Mouse (Mus musculus): Measurements from ENCODE around the gene Usf3.

Gene Usf3

GRCm38 (mm10) chr16:44173966-44174530 is 1.0 kb downstream of the Usf3 start:
- in situ Hi-C loops (cut with MseI, MboI): no loop called here

DNA sequence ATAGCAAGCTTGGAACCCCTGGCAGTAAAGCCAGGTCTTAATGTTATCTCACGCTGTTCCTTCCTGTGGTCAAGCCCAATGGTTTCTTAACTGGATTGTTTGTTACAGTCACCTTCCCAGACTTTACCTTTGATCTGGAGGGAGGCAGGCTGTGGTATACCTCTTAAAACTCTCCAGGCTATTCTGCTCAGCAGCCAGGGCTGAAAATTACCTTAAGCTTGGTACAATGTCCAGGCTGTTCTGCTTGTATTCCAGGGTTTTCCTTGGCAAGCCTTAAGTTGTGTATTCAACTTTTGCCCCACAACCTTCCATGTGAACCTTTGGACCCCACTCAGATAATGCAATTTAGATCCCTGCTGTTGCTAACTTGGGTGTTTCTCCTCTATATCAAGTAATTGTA is 2.0 kb downstream of the Usf3 start:
- in situ Hi-C loops (cut with MseI, MboI): no loop called here

DNA sequence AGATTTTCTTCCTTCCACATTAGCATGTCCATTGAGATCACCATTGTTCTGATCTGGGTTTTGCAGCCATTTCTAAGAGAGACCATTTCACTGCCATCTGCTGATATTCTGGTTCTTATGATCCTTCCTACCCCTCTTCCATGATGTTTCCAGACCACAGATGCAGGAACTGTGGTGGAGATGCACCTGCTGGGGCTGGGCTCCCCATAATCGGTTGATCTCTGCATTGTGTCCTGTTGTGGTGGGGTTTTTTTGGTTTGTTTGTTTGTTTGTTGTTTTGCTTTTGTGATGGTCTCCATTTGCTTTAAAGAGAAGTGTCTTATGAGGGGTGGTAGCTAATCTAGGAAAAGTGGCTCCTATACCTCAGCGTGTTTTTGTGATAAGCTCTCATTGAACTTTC is 3.5 kb downstream of the Usf3 start:
- in situ Hi-C loops (cut with MseI, MboI): no loop called here

DNA sequence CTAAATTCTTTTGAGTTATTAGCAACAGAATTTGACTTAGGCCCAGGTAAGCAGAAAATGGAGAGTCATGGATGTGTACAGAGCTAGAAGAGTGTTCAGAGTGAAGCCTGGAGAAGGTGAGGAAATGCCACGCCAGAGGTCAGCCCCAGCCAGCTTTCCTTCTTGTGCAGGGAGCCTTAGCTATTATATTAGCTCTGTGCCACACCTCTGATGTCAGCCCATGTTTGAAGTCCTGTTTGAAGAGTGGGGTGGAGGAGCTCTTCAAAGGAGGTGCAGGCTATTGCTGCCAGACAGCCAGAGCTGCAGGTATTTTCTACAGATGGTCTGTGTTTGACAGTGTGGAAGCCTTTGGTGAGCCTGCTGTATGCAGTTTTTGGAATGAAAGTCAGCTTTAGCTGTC is 5.5 kb downstream of the Usf3 start:
- in situ Hi-C loops (cut with MseI, MboI): no loop called here

GRCm38 (mm10) chr16:44182597-44182996 is 9.6 kb downstream of the Usf3 start:
- in situ Hi-C loops (cut with MseI, MboI): no loop called here

DNA sequence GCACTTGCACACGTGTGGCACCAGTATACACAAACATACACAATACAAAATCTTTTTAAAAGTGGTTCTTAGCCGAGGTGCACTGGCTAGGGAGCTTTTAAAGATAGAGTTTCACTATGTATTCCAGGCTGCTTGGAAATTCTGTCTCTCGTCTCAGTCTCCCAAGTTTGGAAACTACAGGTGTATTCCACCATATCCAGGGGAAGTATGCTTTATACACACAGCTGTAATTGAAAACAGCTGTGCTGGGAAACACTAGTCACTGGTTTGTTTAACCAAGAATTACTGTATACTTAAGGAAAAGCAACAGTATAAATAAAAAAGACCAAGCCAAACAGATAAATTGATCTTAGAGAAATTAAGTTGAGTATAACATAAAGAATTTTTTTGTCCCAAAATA is 11.7 kb downstream of the Usf3 start:
- in situ Hi-C loops (cut with MseI, MboI): no loop called here

GRCm38 (mm10) chr16:44187172-44187571 is 14.1 kb downstream of the Usf3 start:
- in situ Hi-C loops (cut with MseI, MboI): no loop called here

- in situ Hi-C loops (cut with MseI, MboI): no loop called here
Observed at GRCm38 (mm10) chr16:44188766-44189165, 15.7 kb downstream of the Usf3 start.

GRCm38 (mm10) chr16:44190032-44190431 is 17.0 kb downstream of the Usf3 start:
- in situ Hi-C loops (cut with MseI, MboI): no loop called here

- in situ Hi-C loops (cut with MseI, MboI): no loop called here
Observed at GRCm38 (mm10) chr16:44190968-44191367, 17.9 kb downstream of the Usf3 start.

GRCm38 (mm10) chr16:44199066-44199703 is 26.1 kb downstream of the Usf3 start:
- in situ Hi-C loops (cut with MseI, MboI): no loop called here

GRCm38 (mm10) chr16:44200146-44200545 is 27.1 kb downstream of the Usf3 start:
- in situ Hi-C loops (cut with MseI, MboI): no loop called here

DNA sequence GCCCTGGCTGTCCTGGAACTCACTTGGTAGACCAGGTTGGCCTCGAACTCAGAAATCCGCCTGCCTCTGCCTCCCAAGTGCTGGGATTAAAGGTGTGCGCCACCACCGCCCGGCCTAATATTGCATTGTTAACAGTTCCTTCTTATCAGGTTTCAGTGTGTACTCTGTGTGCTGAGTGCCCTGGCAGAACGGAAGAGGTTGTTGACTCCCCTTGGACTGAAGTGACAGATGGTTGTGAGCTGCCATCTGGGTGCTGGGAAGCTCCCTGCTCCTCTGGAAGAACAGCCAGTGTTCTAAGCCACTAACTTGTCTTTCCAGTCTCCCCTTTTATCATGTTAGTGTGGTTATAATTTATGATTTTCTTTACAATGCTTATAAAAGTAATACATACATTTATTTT is 31.3 kb downstream of the Usf3 start:
- in situ Hi-C loops (cut with MseI, MboI): no loop called here

DNA sequence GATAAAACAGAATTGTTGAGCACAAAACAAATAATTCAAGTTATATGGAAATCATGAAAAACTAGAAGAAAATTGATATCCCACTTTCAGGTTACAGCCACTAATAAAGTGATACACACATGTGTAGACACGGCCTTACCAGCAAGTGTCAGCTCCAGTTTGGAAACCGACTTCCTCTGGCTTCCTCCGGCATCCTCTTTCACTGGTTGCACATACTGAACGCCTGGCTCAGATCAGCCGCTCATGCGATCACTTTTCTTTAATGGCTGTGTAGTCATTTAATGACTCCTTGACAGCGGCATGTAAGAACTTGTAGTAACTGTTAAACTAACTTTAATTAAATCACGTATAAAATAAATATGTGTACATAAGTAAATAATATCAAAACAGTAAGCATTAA is 32.9 kb downstream of the Usf3 start:
- in situ Hi-C loops (cut with MseI, MboI): no loop called here

DNA sequence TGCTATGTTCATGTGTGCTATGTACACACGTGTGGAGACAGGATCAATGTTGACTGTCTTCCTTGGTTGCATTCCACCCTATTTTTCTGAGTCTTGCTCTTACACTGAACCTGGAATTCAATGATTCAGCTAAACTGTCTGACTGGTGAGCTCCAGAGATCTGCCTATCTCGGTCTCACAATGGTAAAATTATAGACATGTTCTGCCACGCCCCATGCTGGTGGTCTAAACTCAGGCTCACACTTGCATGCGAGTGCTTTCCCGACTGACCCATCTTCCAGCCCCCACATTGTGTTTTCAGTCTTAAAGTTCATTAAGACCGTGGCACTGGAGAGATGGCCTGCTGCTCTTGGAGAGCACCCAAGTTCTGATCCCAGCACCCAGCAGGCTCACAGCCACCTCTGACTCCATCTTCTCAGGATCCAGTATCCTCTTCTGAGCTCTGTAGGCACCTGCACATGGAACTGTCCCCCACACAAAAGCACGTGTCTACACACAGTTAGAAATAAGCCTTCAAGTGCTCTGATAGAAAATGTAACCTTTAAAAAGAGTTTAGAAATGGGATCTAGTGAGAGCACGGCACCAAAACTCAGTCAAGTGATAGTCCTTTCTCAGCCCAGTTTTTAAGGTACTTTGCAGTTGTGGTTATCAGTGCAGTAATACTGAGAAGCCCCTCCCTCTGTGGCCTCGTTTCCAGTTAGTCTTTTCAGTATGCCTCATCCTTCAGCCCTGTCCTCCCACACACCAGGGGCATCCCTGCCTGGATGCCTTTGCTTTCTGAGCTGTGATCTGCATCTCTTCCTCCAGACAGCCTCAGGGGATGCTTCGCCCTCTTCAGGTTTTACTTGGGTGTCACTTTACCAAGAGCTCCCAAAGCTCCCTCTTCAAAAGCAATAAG is 37.4 kb downstream of the Usf3 start:
- in situ Hi-C loops (cut with MseI, MboI): no loop called here

DNA sequence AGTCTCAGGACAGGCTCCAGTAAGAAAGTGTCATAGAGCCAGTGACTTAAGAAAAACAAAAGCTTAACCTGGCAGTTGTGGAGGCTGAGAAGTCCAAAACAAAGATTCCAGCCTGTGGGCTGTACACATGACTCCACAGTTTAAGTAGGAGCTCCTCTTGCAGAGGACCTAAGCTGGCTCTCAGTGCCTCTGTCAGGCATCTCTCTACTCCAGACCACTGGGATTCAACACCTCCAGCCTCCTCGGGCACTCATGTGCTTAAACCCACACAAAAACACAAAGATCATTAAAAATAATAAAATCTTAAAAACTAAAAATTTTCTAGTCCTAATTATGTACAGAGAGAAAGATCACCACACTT is 38.0 kb downstream of the Usf3 start:
- in situ Hi-C loops (cut with MseI, MboI): no loop called here

DNA sequence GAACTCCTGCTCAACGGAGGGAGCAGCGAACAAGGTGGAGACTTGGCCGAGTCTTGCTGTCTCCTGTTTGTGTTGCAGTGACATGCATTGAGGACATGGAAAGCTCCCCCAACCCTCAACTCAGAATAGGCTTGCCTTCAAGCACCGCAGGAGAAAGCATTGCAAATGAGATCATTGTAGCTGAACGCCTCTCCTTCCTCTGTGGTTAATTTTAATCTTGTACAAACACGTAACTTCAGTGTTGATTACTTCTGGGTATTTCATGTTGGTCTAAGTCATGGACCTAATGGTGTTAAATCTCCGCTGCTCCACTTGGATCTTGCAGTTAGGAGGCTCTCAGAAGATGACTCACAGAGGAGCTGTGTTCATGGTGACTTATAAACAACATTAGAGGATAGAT is 39.7 kb downstream of the Usf3 start:
- in situ Hi-C loops (cut with MseI, MboI): no loop called here

- in situ Hi-C loops (cut with MseI, MboI): no loop called here
Observed at GRCm38 (mm10) chr16:44215513-44215912, 42.5 kb downstream of the Usf3 start.

- in situ Hi-C loops (cut with MseI, MboI): no loop called here
Observed at GRCm38 (mm10) chr16:44216417-44216816, 43.4 kb downstream of the Usf3 start.

- in situ Hi-C loops (cut with MseI, MboI): no loop called here
Observed at GRCm38 (mm10) chr16:44221463-44221862, 48.4 kb downstream of the Usf3 start.

GRCm38 (mm10) chr16:44226706-44227291 is 53.8 kb downstream of the Usf3 start:
- in situ Hi-C loops (cut with MseI, MboI): no loop called here

DNA sequence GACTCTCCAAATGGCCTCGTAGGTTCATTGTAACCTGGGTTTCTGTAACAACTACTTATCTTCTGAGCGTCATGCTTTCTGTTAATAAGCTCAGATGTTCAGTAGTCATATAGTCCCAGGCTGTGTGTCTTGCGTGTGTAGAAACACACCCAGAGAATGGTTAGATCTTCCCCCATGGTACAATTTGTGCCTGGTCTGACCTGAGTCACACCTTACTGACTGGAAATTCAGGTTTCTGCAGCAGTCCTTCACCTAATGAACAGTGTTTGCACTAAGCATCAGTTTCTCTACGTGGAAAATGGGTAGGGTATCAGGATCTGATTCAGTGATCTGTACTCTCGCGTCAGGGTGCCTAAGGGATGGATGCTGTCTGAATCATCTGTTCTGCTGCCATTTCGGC is 60.0 kb downstream of the Usf3 start:
- in situ Hi-C loops (cut with MseI, MboI): no loop called here

DNA sequence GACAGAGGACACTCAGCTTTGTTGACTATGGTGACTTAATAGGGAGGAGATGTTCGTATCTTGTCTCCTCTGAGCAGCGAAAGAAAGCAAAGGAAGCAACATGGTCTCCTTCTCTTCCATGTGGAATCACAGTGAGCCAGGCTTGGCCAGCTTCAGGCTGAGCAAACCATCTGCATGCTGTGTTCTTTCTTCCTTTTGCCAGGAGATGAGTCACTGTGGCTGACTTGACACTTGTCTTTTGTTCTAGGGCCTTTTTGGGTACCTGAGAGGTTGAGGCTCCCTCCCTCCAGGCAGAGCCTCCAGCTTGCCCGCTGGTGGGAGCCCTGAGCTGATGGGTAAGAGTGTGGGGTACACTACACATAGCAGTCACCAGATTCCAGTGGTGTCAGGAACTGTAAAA is 64.8 kb downstream of the Usf3 start:
- in situ Hi-C loops (cut with MseI, MboI): no loop called here

Data from mouse trophoblast stem cell (cell line).